ENCODE assay signal across 9 mouse cellular contexts in the genomic region with DNA sequence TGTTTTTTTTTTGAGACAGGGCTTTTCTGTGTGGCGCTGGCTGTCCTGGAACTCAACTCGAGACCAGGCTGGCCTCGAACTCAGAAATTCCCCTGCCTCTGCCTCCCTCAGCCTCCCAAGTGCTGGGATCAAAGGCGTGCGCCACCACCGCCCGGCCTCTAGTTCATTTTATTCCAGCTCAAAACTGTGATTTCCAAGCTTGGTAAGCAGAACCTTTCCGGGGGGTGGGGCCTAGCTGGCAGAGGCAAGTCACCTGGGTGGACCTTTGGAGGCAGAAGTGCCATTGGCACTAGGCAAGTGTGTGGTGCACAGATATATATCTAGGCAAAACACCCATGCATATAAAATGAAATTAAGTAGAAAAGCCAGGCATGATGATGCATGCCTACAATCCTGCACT. TPM values are rescaled to one million over a fixed set of nuclear protein-coding genes. Genes with fewer than 3 reads are reported as not detected.
A peak's percentile ranks its signal among the peaks of the same experiment; 100 is the strongest.
DNase-seq lines count a peak whose midpoint lies in the region; ATAC-seq and TF ChIP-seq lines count a peak whose summit lies in the region.
"Had no signal": no experiment of that assay in that cellular context is flagged by ENCODE, and none has a peak within 500 bp of the region (broad histone marks: within the 10 kb centered on the region; RNA-seq: fewer than 3 reads in every experiment).

No protein-coding gene starts in this region.

- H3K4me2 ChIP-seq in embryonic facial prominence, embryonic 11.5 days (ENCODE audit: low read depth, low read length), result no peak overlapping the region
- no peak overlapping the region for H3K4me2 ChIP-seq in midbrain, embryonic 11.5 days

- no peak for ATAC-seq in embryonic facial prominence, embryonic 11.5 days (replicated peaks; ENCODE audit: insufficient number of reproducible peaks, low FRiP score, low TSS enrichment, low read depth)
- no peak for ATAC-seq in midbrain, embryonic 11.5 days (ENCODE audit: low FRiP score)

- no peak; the same call in none of the 2 replicates for TF ChIP-seq CTCF in layer of hippocampus, adult 2 months (conservative IDR thresholded peaks at IDR 0.05)

- H3K4me3 ChIP-seq in layer of hippocampus, adult 2 months, result no peak overlapping the region
- H3K4me3 ChIP-seq in embryonic facial prominence, embryonic 11.5 days (ENCODE audit: low read depth, low read length), result no peak overlapping the region
- H3K4me3 ChIP-seq in midbrain, embryonic 11.5 days (ENCODE audit: low read depth, low read length), result no peak overlapping the region

- peak overlapping the region; percentile 95 for H3K27ac ChIP-seq in layer of hippocampus, adult 2 months
- peak overlapping the region; percentile 57; the same call in 1 of the 2 replicates for H3K27ac ChIP-seq in embryonic facial prominence, embryonic 11.5 days (replicated peaks; ENCODE audit: low read depth, low read length)
- no peak overlapping the region; the same call in 1 of the 2 replicates for H3K27ac ChIP-seq in midbrain, embryonic 11.5 days (ENCODE audit: low read depth, low read length)

- no peaks in the 10 kb centered on the region for H3K9me3 ChIP-seq in embryonic facial prominence, embryonic 11.5 days (replicated peaks; ENCODE audit: control insufficient read depth, low read length)
- H3K9me3 ChIP-seq in midbrain, embryonic 11.5 days (ENCODE audit: control insufficient read depth, low read length), result no peaks in the 10 kb centered on the region
- H3K9me3 ChIP-seq: liver, embryonic 13.5 days had no signal

- 38% methylated on average over 8 of the region's 8 CpGs for WGBS in embryonic facial prominence, embryonic 11.5 days
- WGBS in midbrain, embryonic 11.5 days, result 40% methylated on average over 8 of the region's 8 CpGs

- no peaks in the 10 kb centered on the region for H3K27me3 ChIP-seq in embryonic facial prominence, embryonic 11.5 days (ENCODE audit: control insufficient read depth, insufficient read depth, low read length)
- H3K27me3 ChIP-seq in midbrain, embryonic 11.5 days (ENCODE audit: control insufficient read depth, insufficient read depth, low read length), result no peaks in the 10 kb centered on the region

- H3K36me3 ChIP-seq in embryonic facial prominence, embryonic 11.5 days (replicated peaks; ENCODE audit: control insufficient read depth, insufficient read depth, low read depth, low read length), result no peaks in the 10 kb centered on the region
- no peaks in the 10 kb centered on the region for H3K36me3 ChIP-seq in midbrain, embryonic 11.5 days (ENCODE audit: control insufficient read depth, insufficient read depth, low read length)
- H3K36me3 ChIP-seq: liver, embryonic 13.5 days had no signal

- no peak overlapping the region for H3K9ac ChIP-seq in embryonic facial prominence, embryonic 11.5 days (replicated peaks; ENCODE audit: low read length)
- no peak overlapping the region for H3K9ac ChIP-seq in midbrain, embryonic 11.5 days (ENCODE audit: low read length)
- H3K9ac ChIP-seq: liver, embryonic 13.5 days had no signal

- H3K4me1 ChIP-seq in embryonic facial prominence, embryonic 11.5 days (ENCODE audit: control insufficient read depth, insufficient read depth, low read length), result peaks cover 9% of the 10 kb centered on the region
- H3K4me1 ChIP-seq in midbrain, embryonic 11.5 days (ENCODE audit: control insufficient read depth, insufficient read depth, low read length), result peaks cover 19% of the 10 kb centered on the region

- DNase-seq in layer of hippocampus, adult 2 months (ENCODE audit: low spot score in 2 of 2), result no peak
- DNase-seq in layer of hippocampus, adult 9-10 months (ENCODE audit: low spot score), result no peak
- no peak for DNase-seq in embryonic facial prominence, embryonic 11.5 days (ENCODE audit: low spot score)
- DNase-seq in heart, postnatal 4 days, result peak; percentile 43
- peak; percentile 87 for DNase-seq in midbrain, embryonic 11.5 days (ENCODE audit: low spot score, missing footprints)
- DNase-seq in layer of hippocampus, adult 11-12 months (ENCODE audit: low spot score), result no peak
- no peak for DNase-seq in frontal cortex, postnatal 36 days (ENCODE audit: low spot score in 2 of 2)
- no peak for DNase-seq in adrenal gland, postnatal 4 days (ENCODE audit: low spot score in 2 of 2)

RNA-seq across cellular contexts. Expression of a gene that starts 31.4 kb away (rescaled TPM):
- total RNA-seq in layer of hippocampus, adult 2 months (2021), result not detected
- polyA plus RNA-seq in embryonic facial prominence, embryonic 11.5 days (2014; fragmentation: Nextera tagmentation; extraction: Ambion mirVana), result not detected in 2 replicates
- under 1 TPM in 1 of 2 experiments, not detected in 1; 0.12 TPM for total RNA-seq in heart, postnatal 4 days (2021)
- not detected in 2 replicates for polyA plus RNA-seq in midbrain, embryonic 11.5 days (2014; fragmentation: Nextera tagmentation; extraction: Ambion mirVana)
- total RNA-seq in adrenal gland, postnatal 4 days (2021), result 1 to 10 TPM in 1 of 2 experiments, not detected in 1; 2.5 TPM

RNA-seq across cellular contexts. Expression of a gene that starts 43.4 kb away (rescaled TPM):
- total RNA-seq in layer of hippocampus, adult 2 months (2021), result not detected
- not detected in 2 replicates for polyA plus RNA-seq in embryonic facial prominence, embryonic 11.5 days (2014; fragmentation: Nextera tagmentation; extraction: Ambion mirVana)
- total RNA-seq in heart, postnatal 4 days (2021), result under 1 TPM; 0.21 to 0.23 TPM
- polyA plus RNA-seq in midbrain, embryonic 11.5 days (2014; fragmentation: Nextera tagmentation; extraction: Ambion mirVana), result not detected in 2 replicates
- under 1 TPM; 0.23 to 0.45 TPM for total RNA-seq in adrenal gland, postnatal 4 days (2021)

Comparison
In these comparisons a context has a peak if more than half of its experiments do, and no peak if none do; other contexts are left out.
1. DNase-seq: peak in heart, postnatal 4 days (single experiment) and midbrain, embryonic 11.5 days (single experiment); none in layer of hippocampus, adult 2 months (0 of 2), layer of hippocampus, adult 9-10 months (single experiment), embryonic facial prominence, embryonic 11.5 days (single experiment), layer of hippocampus, adult 11-12 months (single experiment), frontal cortex, postnatal 36 days (0 of 2) and adrenal gland, postnatal 4 days (0 of 2).